ENCODE assay signal across 9 mouse cellular contexts in the genomic region with DNA sequence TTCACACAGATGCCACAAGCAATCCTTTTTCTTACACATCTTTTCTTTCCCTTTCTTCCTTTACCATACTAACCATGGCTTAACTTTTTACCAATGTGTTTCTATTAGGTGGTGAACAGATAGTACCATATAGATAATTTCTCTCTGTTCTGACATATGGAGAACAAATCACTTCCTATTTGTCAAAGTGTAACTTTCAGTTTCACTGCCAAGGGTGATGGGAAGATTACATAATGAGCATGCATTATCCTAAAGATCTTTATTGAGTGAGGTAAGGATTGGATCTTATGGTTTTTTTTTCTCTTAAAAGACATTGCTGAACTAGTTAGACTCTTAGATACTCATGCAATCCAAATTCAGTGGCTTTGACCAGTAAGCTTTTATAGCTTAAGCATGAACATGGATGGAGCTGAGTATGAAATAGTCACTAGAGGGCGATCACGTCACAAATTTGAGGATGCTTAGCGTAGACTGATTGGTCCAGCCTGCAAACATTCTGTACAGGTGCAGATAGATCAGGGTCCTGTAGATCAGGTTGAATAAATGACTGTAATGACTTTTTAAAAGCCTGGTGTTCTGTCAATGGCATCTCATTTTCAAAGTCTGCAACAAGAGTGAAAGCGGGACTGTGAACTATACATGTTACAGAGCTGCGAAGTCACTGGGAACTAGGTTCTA.
A peak's percentile ranks its signal among the peaks of the same experiment; 100 is the strongest.
DNase-seq lines count a peak whose midpoint lies in the region; ATAC-seq and TF ChIP-seq lines count a peak whose summit lies in the region.
"Had no signal": no experiment of that assay in that cellular context is flagged by ENCODE, and none has a peak within 500 bp of the region (broad histone marks: within the 10 kb centered on the region; RNA-seq: fewer than 3 reads in every experiment).

No protein-coding gene starts in this region.

- TF ChIP-seq CTCF in spleen, adult 2 months (IDR thresholded peaks at IDR 0.05; ENCODE audit: extremely low read depth, insufficient read depth, insufficient read length, insufficient replicate concordance) = peak; percentile 19; the same call in 1 of the 2 replicates

- H3K4me1 ChIP-seq in spleen, adult 2 months (ENCODE audit: control insufficient read depth, insufficient read depth, insufficient read length) = no peaks in the 10 kb centered on the region
- no peaks in the 10 kb centered on the region for H3K4me1 ChIP-seq in forebrain, embryonic 14.5 days (ENCODE audit: control insufficient read depth, insufficient read depth, low read length)
- H3K4me1 ChIP-seq in neural tube, embryonic 12.5 days = no peaks in the 10 kb centered on the region
- H3K4me1 ChIP-seq: lung, embryonic 15.5 days had no signal

- H3K36me3 ChIP-seq in spleen, adult 2 months (ENCODE audit: control insufficient read depth, insufficient read depth, low read length) = no peaks in the 10 kb centered on the region
- no peaks in the 10 kb centered on the region for H3K36me3 ChIP-seq in forebrain, embryonic 14.5 days (ENCODE audit: control insufficient read depth, insufficient read depth, low read length)
- no peaks in the 10 kb centered on the region for H3K36me3 ChIP-seq in neural tube, embryonic 12.5 days
- H3K36me3 ChIP-seq: lung, embryonic 15.5 days had no signal

- H3K27ac ChIP-seq in spleen, adult 2 months (ENCODE audit: insufficient read depth, low read length) = no peak overlapping the region
- no peak overlapping the region for H3K27ac ChIP-seq in forebrain, embryonic 14.5 days (ENCODE audit: low read depth, low read length)
- H3K27ac ChIP-seq in neural tube, embryonic 12.5 days = no peak overlapping the region
- H3K27ac ChIP-seq: lung, embryonic 15.5 days had no signal

- peak; percentile 92 for ATAC-seq in cerebellum, adult (ENCODE audit: insufficient number of reproducible peaks, low FRiP score, low TSS enrichment)
- peak; percentile 96 for ATAC-seq in forebrain, embryonic 14.5 days
- ATAC-seq in inflammation-experienced regulatory T-cells, adult 6 months = peak; percentile 97
- ATAC-seq in neural tube, embryonic 12.5 days (ENCODE audit: low FRiP score, low read depth) = peak; percentile 94

- no peak for TF ChIP-seq POLR2A in spleen, adult 2 months (IDR thresholded peaks at IDR 0.05; ENCODE audit: low read depth, low read length)

- H3K27me3 ChIP-seq in spleen, adult 2 months (ENCODE audit: control insufficient read depth, insufficient read depth, low read length) = no peaks in the 10 kb centered on the region
- H3K27me3 ChIP-seq in forebrain, embryonic 14.5 days (replicated peaks; ENCODE audit: control insufficient read depth, insufficient read depth, low read length) = no peaks in the 10 kb centered on the region
- no peaks in the 10 kb centered on the region for H3K27me3 ChIP-seq in neural tube, embryonic 12.5 days (replicated peaks)
- H3K27me3 ChIP-seq: lung, embryonic 15.5 days had no signal

- peak in 1 of 2 experiments; percentile 14 for DNase-seq in spleen, adult 2 months (ENCODE audit: low read depth in 1 of 2, low spot score in 2 of 2)
- no peak for DNase-seq in spleen, adult 18-20 months
- DNase-seq in forebrain, embryonic 14.5 days (ENCODE audit: low spot score) = peak; percentile 87
- DNase-seq in left cerebral cortex, postnatal 4 days = peak; percentile 24
- DNase-seq in spleen, adult 12 weeks (ENCODE audit: low spot score) = no peak

- intact Hi-C loops in left cerebral cortex, postnatal 4 days (cut with DNase I) = loop anchor here (2.0 to 5.0 kb wide), 2 partner anchors 155 to 362 kb away; a partner anchor contains a TSS

- 43% methylated on average over 5 of the region's 5 CpGs for WGBS in spleen, adult 2 months
- 36% methylated on average over 5 of the region's 5 CpGs for WGBS in forebrain, embryonic 14.5 days
- WGBS in neural tube, embryonic 12.5 days = 34% methylated on average over 5 of the region's 5 CpGs

- no peak overlapping the region for H3K9ac ChIP-seq in forebrain, embryonic 14.5 days (ENCODE audit: low read length)
- H3K9ac ChIP-seq in neural tube, embryonic 12.5 days = no peak overlapping the region
- H3K9ac ChIP-seq: lung, embryonic 15.5 days had no signal

- no peak overlapping the region for H3K4me3 ChIP-seq in spleen, adult 2 months (ENCODE audit: extremely low read depth, insufficient read depth, insufficient read length)
- no peak overlapping the region for H3K4me3 ChIP-seq in forebrain, embryonic 14.5 days (ENCODE audit: low read depth, low read length)
- no peak overlapping the region for H3K4me3 ChIP-seq in neural tube, embryonic 12.5 days
- H3K4me3 ChIP-seq: lung, embryonic 15.5 days had no signal

- H3K4me2 ChIP-seq in forebrain, embryonic 14.5 days (ENCODE audit: low read length) = no peak overlapping the region
- H3K4me2 ChIP-seq in neural tube, embryonic 12.5 days (replicated peaks) = no peak overlapping the region
- H3K4me2 ChIP-seq: lung, embryonic 15.5 days had no signal

- H3K9me3 ChIP-seq in forebrain, embryonic 14.5 days (replicated peaks; ENCODE audit: control insufficient read depth, low read length) = no peaks in the 10 kb centered on the region
- no peaks in the 10 kb centered on the region for H3K9me3 ChIP-seq in neural tube, embryonic 12.5 days
- H3K9me3 ChIP-seq: lung, embryonic 15.5 days had no signal

Comparison
In these comparisons a context has a peak if more than half of its experiments do, and no peak if none do; other contexts are left out.
1. DNase-seq: peak in forebrain, embryonic 14.5 days (single experiment) and left cerebral cortex, postnatal 4 days (single experiment); none in spleen, adult 18-20 months (0 of 2) and spleen, adult 12 weeks (single experiment).
2. Peak in every context shown above with its lines, with median percentiles within 50 percentile points of each other: ATAC-seq.